Mouse (Mus musculus) neural tube, embryonic 13.5 days (tissue): ENCODE measurements around the gene Tmem45b. TPM values are rescaled to one million over a fixed set of nuclear protein-coding genes. Genes with fewer than 3 reads are reported as not detected.

Experiments
- ATAC-seq: fragments of 200-750 bp; cut with Nextera tagmentation; 2 replicates; pipeline ENCODE4 v1.8.0; 2017; ENCODE audit warnings: low read depth, mild to moderate bottlenecking, moderate TSS enrichment, moderate library complexity
- H3K27ac ChIP-seq: fragments of 300-500 bp; sonication (generic); replicated peaks from 2 replicates; pipeline ENCODE4 v1.5.1; 2015; ENCODE audit warnings: moderate library complexity, mild to moderate bottlenecking, inconsistent platforms
- H3K27me3 ChIP-seq: fragments of 300-500 bp; sonication (generic); 2 replicates; pipeline ENCODE4 v1.6.1; 2015; ENCODE audit warnings: mild to moderate bottlenecking, inconsistent platforms
- H3K36me3 ChIP-seq: fragments of 300-500 bp; sonication (generic); 2 replicates; pipeline ENCODE4 v1.6.1; 2015; ENCODE audit warnings: mild to moderate bottlenecking, inconsistent platforms
- H3K4me1 ChIP-seq: fragments of 300-500 bp; sonication (generic); replicated peaks from 2 replicates; pipeline ENCODE4 v1.6.1; 2015; ENCODE audit warnings: inconsistent platforms
- H3K4me2 ChIP-seq: fragments of 300-500 bp; sonication (generic); 2 replicates; pipeline ENCODE4 v1.6.1; 2015; ENCODE audit warnings: inconsistent platforms, mild to moderate bottlenecking, moderate library complexity
- H3K4me3 ChIP-seq: fragments of 300-500 bp; sonication (generic); 2 replicates; pipeline ENCODE4 v1.5.1; 2015; ENCODE audit warnings: mild to moderate bottlenecking, inconsistent platforms
- H3K9ac ChIP-seq: fragments of 300-500 bp; sonication (generic); 2 replicates; pipeline ENCODE4 v1.6.1; 2015; ENCODE audit warnings: moderate library complexity, mild to moderate bottlenecking, inconsistent platforms
- H3K9me3 ChIP-seq: fragments of 300-500 bp; sonication (generic); 2 replicates; pipeline ENCODE4 v1.6.1; 2016; ENCODE audit warnings: inconsistent platforms
- WGBS: fragments of 180-500 bp; shearing (Covaris S2); methylation state at CpG from one replicate; pipeline ENCODE4 v1.1.7; 2015; 5-methylcytosine and 5-hydroxymethylcytosine counted together
- polyA plus RNA-seq: library from polyadenylated mRNA; unstranded; fragments of >200 nt; fragmentation: Nextera tagmentation; extraction: Ambion mirVana; gene quantifications from 2 replicates; pipeline ENCODE4 v1.2.1, GENCODE M21; 2015

Tmem45b gene
- polyA plus RNA-seq, 1 experiment from 2014 or later: 0.14 TPM

- Histone ChIP-seq H3K36me3 (no peaks in the 10 kb centered on the region), H3K4me3 (no peak overlapping the region), H3K9me3 (no peaks in the 10 kb centered on the region), H3K9ac (no peak overlapping the region), H3K4me2 (no peak overlapping the region), H3K27ac (no peak overlapping the region), H3K4me1 (no peaks in the 10 kb centered on the region), H3K27me3 (no peaks in the 10 kb centered on the region)
- WGBS: 81% methylated on average over 7 of the region's 7 CpGs
- no peak for ATAC-seq
Observed at GRCm38 (mm10) chr9:31437861-31438260, 26.4 kb downstream of the Tmem45b start.

GRCm38 (mm10) chr9:31435415-31435814 lies 28.8 kb downstream of the Tmem45b start:
- Histone ChIP-seq H3K9me3 (no peaks in the 10 kb centered on the region), H3K9ac (no peak overlapping the region), H3K36me3 (no peaks in the 10 kb centered on the region), H3K27me3 (no peaks in the 10 kb centered on the region), H3K4me3 (no peak overlapping the region), H3K4me2 (no peak overlapping the region), H3K4me1 (no peaks in the 10 kb centered on the region), H3K27ac (no peak overlapping the region)
- ATAC-seq: no peak
- 88% methylated on average over 8 of the region's 8 CpGs for WGBS

- H3K9ac ChIP-seq: no peak overlapping the region
Observed at GRCm38 (mm10) chr9:31433431-31433830, 30.8 kb downstream of the Tmem45b start.

GRCm38 (mm10) chr9:31432336-31432975 lies 31.8 kb downstream of the Tmem45b start:
- no peaks in the 10 kb centered on the region for H3K4me1 ChIP-seq
- H3K9ac ChIP-seq: no peak overlapping the region
- WGBS: 85% methylated on average over 7 of the region's 7 CpGs
- no peak overlapping the region for H3K27ac ChIP-seq
- no peaks in the 10 kb centered on the region for H3K36me3 ChIP-seq
- H3K4me3 ChIP-seq: no peak overlapping the region
- H3K9me3 ChIP-seq: no peaks in the 10 kb centered on the region
- peak; percentile 56; the same call in 1 of the 2 replicates for ATAC-seq
- H3K4me2 ChIP-seq: no peak overlapping the region
- H3K27me3 ChIP-seq: no peaks in the 10 kb centered on the region

More at GRCm38 (mm10) chr9:31433431-31433830, 30.8 kb downstream of the Tmem45b start:
- H3K4me2 ChIP-seq: no peak overlapping the region
- 88% methylated on average over 3 of the region's 3 CpGs for WGBS
- H3K4me1 ChIP-seq: no peaks in the 10 kb centered on the region
- H3K27ac ChIP-seq: no peak overlapping the region
- no peaks in the 10 kb centered on the region for H3K27me3 ChIP-seq
- no peak for ATAC-seq
- H3K9me3 ChIP-seq: no peaks in the 10 kb centered on the region
- no peak overlapping the region for H3K4me3 ChIP-seq
- H3K36me3 ChIP-seq: no peaks in the 10 kb centered on the region

- no peaks in the 10 kb centered on the region for H3K9me3 ChIP-seq
- H3K27me3 ChIP-seq: no peaks in the 10 kb centered on the region
- no peak overlapping the region for H3K9ac ChIP-seq
- H3K4me1 ChIP-seq: no peaks in the 10 kb centered on the region
- no peak overlapping the region for H3K4me3 ChIP-seq
- H3K36me3 ChIP-seq: 0 out of 2 replicates have a peak, but pooled peaks cover under 1% of the 10 kb centered on the region
- no peak overlapping the region for H3K27ac ChIP-seq
- H3K4me2 ChIP-seq: no peak overlapping the region
- WGBS: 80% methylated on average over 5 of the region's 5 CpGs
- no peak for ATAC-seq
Observed at GRCm38 (mm10) chr9:31431751-31432150, 32.5 kb downstream of the Tmem45b start.

- H3K27me3 ChIP-seq: no peaks in the 10 kb centered on the region
- H3K36me3 ChIP-seq: peaks cover 10% of the 10 kb centered on the region
- H3K4me3 ChIP-seq: no peak overlapping the region
- H3K27ac ChIP-seq: no peak overlapping the region
- H3K4me2 ChIP-seq: no peak overlapping the region
- ATAC-seq: no peak
- H3K4me1 ChIP-seq: no peaks in the 10 kb centered on the region
- WGBS: 85% methylated on average over 9 of the region's 9 CpGs
- no peaks in the 10 kb centered on the region for H3K9me3 ChIP-seq
- no peak overlapping the region for H3K9ac ChIP-seq
Observed at GRCm38 (mm10) chr9:31430011-31430410, 34.3 kb downstream of the Tmem45b start.

GRCm38 (mm10) chr9:31428971-31429370 lies 35.3 kb downstream of the Tmem45b start:
- WGBS: 86% methylated on average over 7 of the region's 7 CpGs
- Histone ChIP-seq H3K27ac (no peak overlapping the region), H3K9ac (no peak overlapping the region), H3K27me3 (no peaks in the 10 kb centered on the region), H3K4me1 (no peaks in the 10 kb centered on the region), H3K36me3 (peaks cover 17% of the 10 kb centered on the region), H3K4me3 (no peak overlapping the region), H3K9me3 (no peaks in the 10 kb centered on the region), H3K4me2 (no peak overlapping the region)
- ATAC-seq: no peak

GRCm38 (mm10) chr9:31422143-31422542 lies 42.1 kb downstream of the Tmem45b start:
- no peak for ATAC-seq
- WGBS: 94% methylated on average over 5 of the region's 5 CpGs
- H3K9ac ChIP-seq: no peak overlapping the region

GRCm38 (mm10) chr9:31418821-31419220 lies 45.4 kb downstream of the Tmem45b start:
- Histone ChIP-seq H3K4me2 (no peak overlapping the region), H3K36me3 (peaks cover 95% of the 10 kb centered on the region), H3K9me3 (no peaks in the 10 kb centered on the region), H3K27ac (no peak overlapping the region), H3K9ac (no peak overlapping the region), H3K4me3 (no peak overlapping the region), H3K4me1 (no peaks in the 10 kb centered on the region), H3K27me3 (no peaks in the 10 kb centered on the region)
- WGBS: 93% methylated on average over 1 of the region's 1 CpGs
- no peak for ATAC-seq

More at GRCm38 (mm10) chr9:31422143-31422542, 42.1 kb downstream of the Tmem45b start:
- Histone ChIP-seq H3K36me3 (peaks cover 81% of the 10 kb centered on the region), H3K27ac (no peak overlapping the region), H3K27me3 (no peaks in the 10 kb centered on the region), H3K4me3 (no peak overlapping the region), H3K4me2 (no peak overlapping the region), H3K4me1 (no peaks in the 10 kb centered on the region), H3K9me3 (no peaks in the 10 kb centered on the region)

GRCm38 (mm10) chr9:31412165-31412564 lies 52.1 kb downstream of the Tmem45b start:
- H3K4me2 ChIP-seq: no peak overlapping the region
- no peak overlapping the region for H3K4me3 ChIP-seq
- H3K9me3 ChIP-seq: no peaks in the 10 kb centered on the region
- peaks cover 95% of the 10 kb centered on the region for H3K36me3 ChIP-seq
- no peaks in the 10 kb centered on the region for H3K27me3 ChIP-seq
- no peak overlapping the region for H3K9ac ChIP-seq
- no peak overlapping the region for H3K27ac ChIP-seq
- WGBS: 97% methylated on average over 4 of the region's 4 CpGs
- no peak for ATAC-seq
- H3K4me1 ChIP-seq: no peaks in the 10 kb centered on the region

- H3K4me1 ChIP-seq: no peaks in the 10 kb centered on the region
- no peak overlapping the region for H3K27ac ChIP-seq
- no peaks in the 10 kb centered on the region for H3K9me3 ChIP-seq
- no peak overlapping the region for H3K4me2 ChIP-seq
- H3K27me3 ChIP-seq: no peaks in the 10 kb centered on the region
- peaks cover 91% of the 10 kb centered on the region for H3K36me3 ChIP-seq
- H3K9ac ChIP-seq: no peak overlapping the region
- 64% methylated on average over 6 of the region's 6 CpGs for WGBS
- H3K4me3 ChIP-seq: no peak overlapping the region
- no peak; the same call in 1 of the 2 replicates for ATAC-seq
Observed at GRCm38 (mm10) chr9:31405217-31405616, 59.0 kb downstream of the Tmem45b start.

- Histone ChIP-seq H3K27me3 (no peaks in the 10 kb centered on the region), H3K9me3 (no peaks in the 10 kb centered on the region), H3K9ac (no peak overlapping the region), H3K4me3 (no peak overlapping the region), H3K4me2 (no peak overlapping the region), H3K27ac (no peak overlapping the region), H3K4me1 (no peaks in the 10 kb centered on the region), H3K36me3 (peaks cover 90% of the 10 kb centered on the region)
- WGBS: 94% methylated on average over 2 of the region's 2 CpGs
- no peak for ATAC-seq
Observed at GRCm38 (mm10) chr9:31404311-31404710, 60.0 kb downstream of the Tmem45b start.

- Histone ChIP-seq H3K4me2 (no peak overlapping the region), H3K36me3 (peaks cover 97% of the 10 kb centered on the region), H3K4me3 (no peak overlapping the region), H3K9me3 (no peaks in the 10 kb centered on the region), H3K27me3 (no peaks in the 10 kb centered on the region), H3K4me1 (no peaks in the 10 kb centered on the region), H3K27ac (no peak overlapping the region), H3K9ac (no peak overlapping the region)
- no peak for ATAC-seq
- 59% methylated on average over 4 of the region's 4 CpGs for WGBS
Observed at GRCm38 (mm10) chr9:31400441-31400840, 63.8 kb downstream of the Tmem45b start.
